In genomic region chr1:119388664-119389396, GRCm38 (mm10) we compare ENCODE assay signal across 8 mouse cellular contexts. TPM values are rescaled to one million over a fixed set of nuclear protein-coding genes. Genes with fewer than 3 reads are reported as not detected.
DNase-seq lines count a peak whose midpoint lies in the region; ATAC-seq lines count a peak whose summit lies in the region.

No protein-coding gene starts in this region.

- WGBS in hindbrain, embryonic 16.5 days = 4% methylated on average over 19 of the region's 19 CpGs
- WGBS in midbrain, embryonic 11.5 days = 8% methylated on average over 19 of the region's 19 CpGs

- H3K27me3 ChIP-seq in hindbrain, embryonic 16.5 days (replicated peaks; ENCODE audit: control insufficient read depth, insufficient read depth, low read length) = no peaks in the 10 kb centered on the region
- H3K27me3 ChIP-seq in midbrain, embryonic 11.5 days (ENCODE audit: control insufficient read depth, insufficient read depth, low read length) = no peaks in the 10 kb centered on the region

- intact Hi-C loops in heart, postnatal 10 days (cut with DNase I) = no loop called here

- peaks cover 28% of the 10 kb centered on the region for H3K4me1 ChIP-seq in hindbrain, embryonic 16.5 days (ENCODE audit: control insufficient read depth, insufficient read depth, low read depth, low read length)
- H3K4me1 ChIP-seq in midbrain, embryonic 11.5 days (ENCODE audit: control insufficient read depth, insufficient read depth, low read length) = peaks cover 19% of the 10 kb centered on the region

- H3K36me3 ChIP-seq in hindbrain, embryonic 16.5 days (ENCODE audit: control insufficient read depth, insufficient read depth, low read length) = no peaks in the 10 kb centered on the region
- no peaks in the 10 kb centered on the region for H3K36me3 ChIP-seq in midbrain, embryonic 11.5 days (ENCODE audit: control insufficient read depth, insufficient read depth, low read length)

- ATAC-seq in hindbrain, embryonic 16.5 days = peak; percentile 85
- ATAC-seq in midbrain, embryonic 11.5 days (ENCODE audit: low FRiP score) = peak; percentile 93
- ATAC-seq in megakaryocyte-erythroid progenitor cell, adult 5-6 weeks (replicated peaks; ENCODE audit: low FRiP score, low TSS enrichment, poor library complexity, severe bottlenecking) = no peak

- peak; percentile 21 for DNase-seq in heart, postnatal 4 days
- DNase-seq in heart, adult 11 months = no peak
- DNase-seq in embryo, embryonic 10.5 days (ENCODE audit: low spot score) = peak; percentile 87
- peak; percentile 95 for DNase-seq in midbrain, embryonic 11.5 days (ENCODE audit: low spot score, missing footprints)
- peak; percentile 3 for DNase-seq in yolk sac, embryonic 10.5 days (ENCODE audit: low spot score)
- DNase-seq in heart, postnatal 10 days = no peak

- H3K4me3 ChIP-seq in hindbrain, embryonic 16.5 days (ENCODE audit: low read length) = peak overlapping the region; percentile 20
- no peak overlapping the region for H3K4me3 ChIP-seq in midbrain, embryonic 11.5 days (ENCODE audit: low read depth, low read length)

- H3K9ac ChIP-seq in hindbrain, embryonic 16.5 days (ENCODE audit: low read depth, low read length) = peak overlapping the region; percentile 29; the same call in 1 of the 2 replicates
- H3K9ac ChIP-seq in midbrain, embryonic 11.5 days (ENCODE audit: low read length) = peak overlapping the region; percentile 26; the same call in 1 of the 2 replicates

- H3K27ac ChIP-seq in hindbrain, embryonic 16.5 days (ENCODE audit: low read depth, low read length) = peak overlapping the region; percentile 55; the same call in 1 of the 2 replicates
- no peak overlapping the region for H3K27ac ChIP-seq in midbrain, embryonic 11.5 days (ENCODE audit: low read depth, low read length)

- peak overlapping the region; percentile 56 for H3K4me2 ChIP-seq in hindbrain, embryonic 16.5 days (ENCODE audit: low read length)
- H3K4me2 ChIP-seq in midbrain, embryonic 11.5 days = peak overlapping the region; percentile 44

- no peaks in the 10 kb centered on the region for H3K9me3 ChIP-seq in hindbrain, embryonic 16.5 days (ENCODE audit: control insufficient read depth, low read length)
- no peaks in the 10 kb centered on the region for H3K9me3 ChIP-seq in midbrain, embryonic 11.5 days (ENCODE audit: control insufficient read depth, low read length)

RNA-seq across cellular contexts. Expression of gene Inhbb, which starts 33.2 kb away (rescaled TPM):
- 1 to 10 TPM; 1.4 to 1.8 TPM for total RNA-seq in heart, postnatal 4 days (2021)
- 2.7 and 2.8 TPM in 2 replicates for polyA plus RNA-seq in hindbrain, embryonic 16.5 days (2015; fragmentation: Nextera tagmentation; extraction: Ambion mirVana)
- polyA plus RNA-seq in midbrain, embryonic 11.5 days (2014; fragmentation: Nextera tagmentation; extraction: Ambion mirVana) = 0.37 and 0.51 TPM in 2 replicates
- total RNA-seq in heart, postnatal 10 days (2021) = 1 to 10 TPM; 1.1 to 1.2 TPM
- not detected in 2 replicates for total RNA-seq in megakaryocyte-erythroid progenitor cell, adult 5-6 weeks (2014; fragmentation: Nextera tagmentation)
- total RNA-seq in megakaryocyte-erythroid progenitor cell, adult 5-6 weeks (2017) = not detected in 2 replicates

Comparison
In these comparisons a context has a peak if more than half of its experiments do, and no peak if none do; other contexts are left out.
1. DNase-seq: peak in heart, postnatal 4 days (single experiment), embryo, embryonic 10.5 days (single experiment), midbrain, embryonic 11.5 days (single experiment) and yolk sac, embryonic 10.5 days (single experiment); none in heart, adult 11 months (single experiment) and heart, postnatal 10 days (0 of 2).